Mouse (Mus musculus) megakaryocyte, adult 5-6 weeks (primary cell): Measurements from ENCODE around the gene Hepacam. TPM values are rescaled to one million over a fixed set of nuclear protein-coding genes. Genes with fewer than 3 reads are reported as not detected.

Source experiments
- ATAC-seq: 2 replicates; pipeline ENCODE4 v1.8.0; 2016; ENCODE audit warnings: mild to moderate bottlenecking, inconsistent platforms; ENCODE audit not compliant: poor library complexity, severe bottlenecking
- total RNA-seq, 2 experiments: library from RNA; stranded (forward) in 1 of 2; stranded (reverse) in 1 of 2; fragments of 153-499, 151-499 nt in 1 of 2; fragments of 221-1000, 200-1000 nt in 1 of 2; gene quantifications; 2 replicates each; pipeline versions ENCODE4 v1.2.3 to v1.2.4; 2015 to 2017

The Hepacam gene
- total RNA-seq (2015) (not detected in 2 replicates), total RNA-seq (2017) (not detected in 2 replicates)

DNA sequence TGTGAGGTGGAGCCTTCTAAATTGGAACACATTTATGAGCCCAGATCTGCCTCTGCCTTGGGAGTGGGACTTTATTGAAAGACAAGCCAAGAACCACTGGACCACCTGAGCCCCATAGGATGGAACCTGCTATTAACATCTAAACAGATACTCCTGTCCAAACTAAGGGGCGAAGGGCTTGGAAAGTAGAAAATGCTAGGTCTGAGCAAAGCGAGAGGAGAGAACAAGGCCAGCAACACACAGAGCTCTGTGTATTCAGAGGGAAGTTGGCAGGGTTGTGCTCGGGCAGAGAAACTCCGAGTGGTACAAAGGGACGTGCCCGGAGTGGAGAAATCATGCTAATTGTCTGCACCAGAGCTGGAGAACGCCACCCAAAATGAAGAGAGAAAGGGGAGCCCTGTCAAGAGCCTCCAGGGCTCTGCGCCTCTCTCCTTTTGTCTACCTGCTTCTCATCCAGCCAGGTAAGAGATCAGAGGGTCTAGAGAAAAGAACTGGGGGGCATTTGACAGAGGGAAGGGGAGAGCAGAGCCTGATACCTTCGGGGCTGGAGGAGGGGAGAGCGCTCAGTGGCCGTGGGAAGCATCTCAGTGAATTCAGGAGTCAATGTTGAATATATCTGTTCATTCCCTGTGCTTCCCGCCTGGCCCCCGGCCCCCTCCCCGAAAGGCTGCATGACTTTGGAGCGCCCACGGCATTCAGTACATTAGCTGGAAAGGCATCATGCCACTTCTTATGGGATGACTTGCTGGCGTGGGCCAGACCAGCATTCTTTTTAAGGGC is at the start of gene Hepacam:
TSS of gene Hepacam (plus strand) at position 51 of the 780 bp plus-strand sequence.
- ATAC-seq, result no peak

DNA sequence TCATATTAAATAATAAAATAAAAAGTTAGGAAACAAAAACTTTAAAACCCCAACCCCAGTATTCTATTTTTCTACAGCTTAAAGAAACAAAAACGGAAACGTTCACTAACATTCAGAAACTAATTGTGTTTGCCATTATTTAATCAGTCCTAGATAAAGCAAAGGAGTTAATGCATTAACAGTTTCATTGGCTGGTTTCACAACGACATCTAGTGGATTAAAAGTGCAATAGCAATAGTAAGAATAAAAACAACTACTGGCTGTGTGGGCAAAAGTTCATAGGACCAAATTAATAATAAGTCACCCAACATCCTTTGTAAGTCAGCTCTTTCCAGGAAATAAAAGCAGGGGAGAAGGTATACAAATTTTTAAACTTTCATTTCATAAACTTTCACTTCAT is 37.7 kb upstream of the Hepacam start:
- peak; percentile 49; the same call in 1 of the 2 replicates for ATAC-seq

DNA sequence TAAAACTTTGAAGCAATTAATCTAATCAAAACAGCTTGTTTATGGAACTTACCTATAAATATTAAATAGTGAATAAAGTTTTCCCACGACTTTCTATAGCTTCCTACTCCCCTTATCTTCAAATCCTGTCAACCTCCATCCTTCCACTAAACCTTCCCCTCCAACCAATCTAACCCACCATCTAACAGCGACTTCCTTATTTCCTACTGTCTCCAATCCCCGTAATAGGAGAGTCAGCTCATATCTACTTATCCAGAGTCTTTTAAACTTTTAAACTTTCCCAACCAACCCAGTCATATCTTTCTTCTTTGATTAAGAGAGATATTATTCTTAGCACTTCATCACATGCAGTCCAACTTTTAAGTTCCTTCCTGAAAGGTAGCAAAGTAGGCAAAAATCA is 21.7 kb upstream of the Hepacam start:
- ATAC-seq, result no peak

- peak; percentile 22 for ATAC-seq
Measured at GRCm38 (mm10) chr9:37347184-37347987, 19.8 kb upstream of the Hepacam start.

DNA sequence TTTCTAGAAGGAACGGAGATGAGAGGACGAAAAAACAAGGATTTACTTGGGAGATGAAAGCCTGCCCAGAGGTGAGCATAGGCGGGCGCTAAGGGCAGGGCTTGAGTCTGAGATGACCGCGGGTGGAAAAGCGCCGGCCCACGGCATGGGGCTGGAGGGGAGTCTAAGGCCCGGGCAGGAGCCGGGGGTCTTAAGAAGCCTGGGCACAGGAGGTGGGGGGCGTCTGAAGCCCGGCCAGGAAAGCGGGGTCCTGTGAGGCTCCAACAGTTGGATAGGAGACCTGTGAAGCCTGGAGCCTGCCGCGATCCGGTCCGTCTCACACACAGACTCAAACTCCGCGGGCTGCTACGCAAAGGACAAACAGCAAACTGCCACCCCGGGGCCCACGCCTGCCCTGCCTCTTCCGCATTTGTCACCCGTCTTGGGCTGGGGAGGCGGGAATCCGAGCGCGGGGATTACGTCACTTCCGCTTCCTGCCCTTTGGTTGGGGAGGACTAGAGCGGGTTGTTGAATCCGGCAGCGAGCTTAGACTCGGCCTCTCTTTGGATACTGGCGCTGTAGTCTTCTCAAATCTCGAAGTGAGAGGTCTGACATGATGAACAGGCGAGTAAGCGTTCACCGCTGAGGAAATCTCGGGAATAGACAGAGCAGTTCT is 19.0 kb upstream of the Hepacam start, which contains the start of gene Ccdc15:
TSS of gene Ccdc15 (minus strand) at position 445 of the 655 bp plus-strand sequence.
- ATAC-seq, result peak; percentile 95

GRCm38 (mm10) chr9:37349050-37349449 is 18.1 kb upstream of the Hepacam start:
- ATAC-seq, result no peak

DNA sequence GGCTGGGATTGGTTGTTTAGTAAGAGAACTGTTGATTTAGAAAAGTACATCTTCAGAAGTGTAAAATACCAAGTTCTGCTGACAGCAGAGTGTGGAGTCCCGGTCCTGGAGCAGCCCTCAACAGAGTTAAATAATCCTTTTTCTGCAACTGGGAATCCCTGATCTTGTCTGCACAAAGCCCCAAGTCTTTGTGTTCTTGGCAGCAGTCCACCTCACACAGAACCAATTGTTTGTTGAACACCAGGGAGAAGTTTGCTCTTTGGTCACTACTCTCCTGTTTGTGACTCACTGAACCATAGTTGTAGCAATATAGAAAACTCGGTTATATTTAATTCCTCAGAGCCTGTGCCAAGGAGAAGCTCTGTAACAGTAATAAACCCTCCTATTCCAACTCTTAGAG is 15.9 kb upstream of the Hepacam start:
- ATAC-seq, result no peak

DNA sequence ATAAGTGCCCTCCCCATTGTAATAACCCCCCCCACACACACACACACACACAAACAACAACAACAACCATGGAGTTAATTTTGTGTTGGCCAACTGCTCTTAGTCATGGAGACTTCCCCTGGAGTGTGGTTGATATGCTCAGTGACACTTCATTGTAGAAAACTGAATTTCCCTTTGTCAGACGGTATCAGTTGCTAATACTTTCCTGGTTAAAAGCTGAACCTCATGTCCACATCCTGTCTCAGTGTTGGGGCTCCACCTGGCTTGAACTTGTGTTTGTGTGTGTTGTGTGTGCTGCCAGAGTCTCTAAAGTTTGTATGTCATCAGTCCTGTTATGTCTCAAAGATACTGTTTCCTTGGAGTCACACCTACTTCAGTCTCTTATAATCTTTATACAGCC is 12.7 kb upstream of the Hepacam start:
- no peak for ATAC-seq

DNA sequence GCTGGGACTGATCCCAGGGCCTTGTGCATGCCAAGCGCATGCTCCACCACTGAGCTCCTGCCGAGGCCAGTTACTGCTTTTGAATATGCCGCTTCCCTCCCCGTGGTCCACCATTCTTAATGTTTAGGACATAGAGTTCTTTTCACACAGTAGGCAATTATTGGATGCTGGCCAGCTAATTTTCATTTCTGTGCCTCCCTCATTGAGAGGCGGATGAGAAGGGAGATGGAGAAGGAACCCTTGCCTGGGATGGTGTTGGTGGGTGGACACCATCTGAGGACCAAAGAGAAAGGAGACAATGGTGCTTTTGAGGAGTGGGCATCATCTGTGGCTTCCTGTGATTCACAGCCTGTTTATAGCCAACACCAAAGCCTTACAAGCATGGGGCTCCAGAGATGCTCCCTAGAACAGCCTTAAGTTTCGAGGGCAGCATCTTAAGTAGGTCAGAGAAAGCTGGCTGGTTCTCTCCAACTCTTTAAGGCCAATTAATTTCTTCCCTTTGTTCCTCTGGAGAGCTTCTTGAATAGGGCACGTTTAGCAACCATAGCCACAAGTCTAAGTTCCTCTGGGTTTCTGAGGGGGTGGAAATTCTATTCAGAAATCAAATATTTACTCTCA is 8.3 kb upstream of the Hepacam start:
- ATAC-seq, result no peak

DNA sequence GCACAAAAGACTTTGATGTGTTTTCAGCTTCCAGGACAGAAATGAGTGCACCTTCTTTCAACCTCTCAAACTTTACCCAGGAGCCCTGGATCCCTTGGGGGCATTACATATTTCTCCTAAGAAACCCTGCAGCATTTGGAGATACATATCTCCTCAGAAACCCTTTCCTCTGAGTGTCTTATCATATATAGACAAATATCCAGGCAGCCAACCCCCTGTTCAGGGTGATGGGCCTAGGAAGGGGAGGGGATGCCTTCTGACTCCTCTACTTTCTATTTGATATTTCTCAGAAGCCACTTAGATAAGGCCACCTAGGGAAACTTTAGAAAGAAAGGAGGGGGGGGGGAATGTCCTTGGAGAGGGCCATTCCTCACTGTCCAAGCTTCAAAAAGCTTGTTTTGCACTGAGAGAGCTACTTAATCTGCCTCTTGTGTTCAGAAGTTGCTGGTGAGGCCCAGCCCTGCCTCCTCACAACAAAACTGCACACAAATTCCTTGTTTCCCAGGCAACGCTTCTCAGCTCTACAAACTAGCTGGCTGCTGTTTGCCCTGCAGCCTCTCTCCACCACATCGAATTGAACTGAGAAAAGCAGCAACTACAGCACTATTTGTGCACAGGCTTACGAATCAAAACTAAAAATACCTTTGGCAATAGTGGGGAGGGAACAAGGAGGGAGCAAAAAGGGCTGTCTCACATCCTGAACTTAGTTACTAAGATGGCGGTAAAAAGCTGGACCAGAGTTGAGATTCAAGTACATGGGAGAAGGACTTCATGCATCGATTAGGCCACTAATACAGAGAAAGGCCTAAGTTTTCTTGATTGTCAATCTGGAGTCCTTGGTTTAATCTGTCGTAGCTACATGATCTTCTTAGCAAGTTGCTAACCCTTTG is 7.6 kb upstream of the Hepacam start:
- ATAC-seq, result no peak

- no peak for ATAC-seq
Measured at GRCm38 (mm10) chr9:37362084-37362483, 5.1 kb upstream of the Hepacam start.

GRCm38 (mm10) chr9:37362881-37363280 is 4.3 kb upstream of the Hepacam start:
- no peak for ATAC-seq

DNA sequence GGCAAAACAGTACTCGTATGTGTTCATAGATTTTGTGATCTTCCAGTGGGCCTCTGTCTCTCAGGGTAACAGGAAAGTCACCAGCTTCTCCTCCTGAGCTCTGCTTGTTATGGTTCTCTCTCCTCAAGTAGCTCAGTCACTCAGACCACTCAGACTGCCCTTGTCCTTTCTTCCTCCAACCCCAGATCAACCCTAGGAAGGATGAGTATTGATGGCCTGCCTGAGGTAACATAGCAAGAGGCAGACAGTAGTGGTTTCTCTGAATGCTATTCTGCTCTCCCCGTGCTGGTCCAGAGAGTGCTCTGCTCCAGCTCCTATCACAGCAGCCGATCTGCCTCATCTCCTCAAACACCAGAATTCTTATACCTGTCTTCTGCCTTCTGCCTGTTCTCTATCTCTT is 3.6 kb upstream of the Hepacam start:
- no peak for ATAC-seq

DNA sequence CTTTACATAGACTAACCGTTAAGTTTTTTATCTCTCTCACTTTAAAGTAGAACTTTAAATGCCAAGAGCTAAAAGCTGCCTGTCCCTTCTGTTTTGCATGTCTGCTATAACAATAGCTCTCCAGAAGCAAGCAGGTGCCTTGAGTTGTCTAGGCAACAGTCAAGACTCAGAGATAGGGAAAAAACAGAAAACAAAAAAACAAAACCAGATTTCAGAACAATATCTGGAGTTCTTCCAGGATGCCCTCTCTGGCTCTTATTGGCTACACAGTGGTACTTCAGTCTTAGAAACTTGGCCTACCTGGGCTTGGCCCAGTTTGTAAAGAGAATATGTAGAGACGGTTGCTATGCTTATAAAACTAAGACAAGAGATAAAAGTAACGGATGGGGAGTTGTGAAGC is 2.8 kb upstream of the Hepacam start:
- ATAC-seq, result no peak

- ATAC-seq, result no peak
Measured at GRCm38 (mm10) chr9:37365706-37366105, 1.4 kb upstream of the Hepacam start.

DNA sequence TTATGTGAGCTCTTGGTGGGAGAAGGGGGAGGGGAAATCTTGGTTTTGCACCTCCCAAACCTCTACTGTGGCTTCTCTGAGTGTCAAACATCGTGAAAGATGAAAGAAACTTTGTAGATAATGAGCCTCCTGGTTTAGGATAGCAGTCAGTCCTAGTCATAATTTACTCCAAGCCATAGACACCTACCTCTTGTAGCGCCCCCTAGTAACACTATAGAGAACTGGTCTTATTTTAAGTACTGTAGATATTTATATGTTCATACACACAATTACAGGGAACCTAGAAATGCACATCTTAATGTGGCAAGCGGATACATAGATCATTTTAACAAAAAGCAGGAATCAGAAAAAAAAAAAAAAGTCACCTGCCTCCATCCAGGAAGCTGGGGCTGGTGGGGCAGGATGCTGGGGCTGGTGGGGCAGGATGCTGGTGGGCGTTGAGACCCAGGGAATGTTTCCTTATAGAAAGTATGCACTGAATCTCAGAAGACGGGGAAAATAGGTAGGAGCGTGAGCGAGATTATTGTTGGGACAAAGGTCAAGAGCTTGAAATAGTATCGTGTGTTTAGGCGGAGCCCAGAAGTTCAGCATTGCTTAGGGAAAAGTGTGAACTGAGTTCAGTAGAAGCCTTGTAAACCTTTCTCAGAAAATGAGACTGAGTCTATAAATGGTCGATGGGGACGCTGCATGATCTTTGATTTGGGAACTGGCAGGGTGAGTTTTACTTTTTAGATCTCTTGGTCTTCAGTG is 1.1 kb downstream of the Hepacam start:
- no peak for ATAC-seq

- ATAC-seq, result no peak
Measured at GRCm38 (mm10) chr9:37368860-37369259, 1.7 kb downstream of the Hepacam start.

- no peak for ATAC-seq
Measured at GRCm38 (mm10) chr9:37371232-37371801, 4.2 kb downstream of the Hepacam start.

- ATAC-seq, result no peak
Measured at GRCm38 (mm10) chr9:37375718-37376117, 8.6 kb downstream of the Hepacam start.
